Mouse (Mus musculus): ENCODE results near the gene Elmo1.
"Not testable (repeated sequence)": the region's sequence is repeated elsewhere in the genome, so short reads cannot be mapped to it uniquely, and the experiment has no call there.

The Elmo1 gene

DNA sequence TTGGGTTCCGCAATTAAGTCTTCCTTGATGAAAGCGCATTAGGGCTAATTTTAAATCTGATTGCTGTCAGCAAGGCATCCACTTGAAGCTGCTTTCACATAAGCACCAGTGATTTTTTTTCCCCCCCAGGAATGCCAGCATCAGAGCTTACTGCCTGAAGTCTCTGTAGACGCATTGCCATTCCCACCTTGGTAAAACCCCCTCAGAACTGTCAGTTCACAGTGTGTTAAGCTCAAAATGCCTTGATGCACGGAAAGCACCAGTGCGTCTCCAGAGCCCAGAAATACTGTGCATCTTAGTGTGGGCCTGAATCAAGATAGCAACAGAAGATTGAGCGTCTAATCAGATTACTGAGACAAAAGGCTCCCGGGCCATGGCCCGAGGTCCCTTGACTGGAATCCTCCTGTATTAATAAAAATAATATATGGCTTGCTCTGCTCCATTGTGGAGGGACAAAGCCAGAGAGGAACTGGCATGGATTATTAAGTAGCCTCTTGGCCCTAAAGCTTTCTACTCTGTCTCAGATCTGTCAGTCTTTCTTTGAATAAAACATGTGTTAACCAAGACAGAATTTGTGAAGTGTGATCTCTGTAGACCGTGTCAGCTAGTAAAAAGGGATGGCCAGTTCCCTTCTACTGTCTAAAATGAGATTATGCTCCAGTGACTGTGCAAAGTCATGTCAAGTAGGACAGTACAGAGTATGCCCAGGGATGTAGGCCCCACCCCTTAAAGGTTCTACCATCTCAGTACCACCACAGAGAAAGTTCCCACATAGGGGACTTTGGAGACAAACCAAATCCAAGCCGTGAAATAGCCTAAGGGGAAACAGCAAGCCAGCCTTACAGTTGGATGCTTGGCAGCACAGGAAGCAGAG, 525.4 kb downstream of the Elmo1 start:
- DNase-seq (ENCODE audit: low spot score): no peak

- DNase-seq (ENCODE audit: low spot score): no peak
These were observed 529.5 kb downstream of the Elmo1 start for GRCm38 (mm10) chr13:20619946-20620345.

- no peak for DNase-seq (ENCODE audit: low spot score)
These were observed 532.9 kb downstream of the Elmo1 start for GRCm38 (mm10) chr13:20623071-20623850.

GRCm38 (mm10) chr13:20627796-20628195, 537.4 kb downstream of the Elmo1 start:
- DNase-seq (ENCODE audit: low spot score): no peak

DNA sequence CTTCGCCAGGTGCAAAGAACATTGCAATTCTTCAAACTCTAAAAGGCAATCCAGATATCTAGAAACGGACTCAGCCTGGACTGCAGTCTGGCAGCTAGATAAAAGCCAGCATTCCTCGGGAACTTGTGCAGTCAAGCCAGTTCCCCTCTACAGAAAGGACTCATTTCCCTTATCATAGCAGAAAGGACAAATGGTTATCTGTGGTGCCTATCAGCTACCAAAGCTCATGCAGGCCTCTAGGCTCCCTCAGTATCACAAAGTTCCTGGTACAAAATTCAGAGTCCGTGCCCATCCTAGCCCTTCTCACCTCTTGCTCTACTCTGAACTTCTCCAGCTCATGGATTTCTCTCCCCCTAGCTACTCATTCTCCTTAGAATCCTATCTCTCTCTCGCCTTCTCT, 542.1 kb downstream of the Elmo1 start:
- DNase-seq (ENCODE audit: low spot score): no peak

DNA sequence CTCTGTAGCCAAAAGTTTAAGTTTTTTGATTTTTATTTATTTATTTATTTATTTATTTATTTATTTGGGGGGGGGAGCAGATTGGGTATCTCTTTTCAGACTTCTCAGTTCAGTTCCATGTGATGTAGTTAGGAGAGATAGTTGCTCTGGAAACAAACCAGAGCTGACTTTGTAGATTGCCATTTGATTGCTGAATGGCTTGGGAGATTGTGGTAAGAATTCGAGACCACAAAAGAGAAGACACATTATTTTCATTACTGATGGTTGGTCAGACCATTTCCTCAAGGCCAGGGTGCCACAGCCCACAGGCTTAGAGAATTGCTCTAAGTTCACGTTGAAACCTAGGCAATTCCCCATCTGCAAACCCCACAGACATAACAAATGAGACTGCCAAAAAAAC, 544.3 kb downstream of the Elmo1 start:
- DNase-seq (ENCODE audit: low spot score): not testable (repeated sequence)

- no peak for DNase-seq (ENCODE audit: low spot score)
These were observed 545.2 kb downstream of the Elmo1 start for GRCm38 (mm10) chr13:20635646-20636045.
